Comparison of ENCODE assay signal across 16 mouse cellular contexts in the genomic region with DNA sequence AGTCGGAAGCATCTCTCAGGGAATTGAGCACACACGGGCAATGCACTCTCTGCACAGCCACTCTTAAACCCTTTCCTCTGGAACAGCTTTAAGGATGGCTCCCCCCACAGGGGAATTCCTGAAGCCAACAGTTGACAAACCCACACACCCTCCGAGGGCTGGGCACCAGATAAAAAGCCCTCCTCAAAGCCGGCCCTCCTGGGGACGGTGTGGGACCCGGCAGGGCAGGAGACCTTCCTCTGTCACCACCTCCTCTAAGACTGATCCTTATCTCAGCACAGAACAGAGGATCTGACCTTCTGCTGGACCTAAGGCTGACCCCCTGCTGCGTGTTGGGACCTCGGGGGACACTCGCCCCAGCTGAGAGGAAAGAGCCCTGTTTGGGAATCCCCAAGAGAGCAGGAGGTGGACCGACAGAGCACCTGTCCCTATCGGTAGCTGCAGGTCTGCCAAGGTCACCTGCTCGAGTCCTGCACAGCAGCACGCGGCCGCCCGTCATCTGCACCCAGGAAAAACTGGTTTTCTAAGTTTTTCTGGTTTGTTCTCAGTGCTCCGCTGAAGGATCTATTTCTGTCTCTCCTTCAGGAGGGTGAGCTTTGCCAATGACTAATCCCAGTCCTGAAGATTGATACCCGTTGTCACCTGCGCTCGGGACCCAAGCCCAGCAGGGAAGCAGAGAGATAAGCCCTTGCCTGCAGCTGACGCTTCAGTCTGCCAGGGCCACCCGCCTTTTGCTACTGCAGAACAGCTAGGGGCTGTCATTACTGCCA. TPM values are rescaled to one million over a fixed set of nuclear protein-coding genes. Genes with fewer than 3 reads are reported as not detected.
DNase-seq lines count a peak whose midpoint lies in the region; ATAC-seq and TF ChIP-seq lines count a peak whose summit lies in the region.
"Had no signal": no experiment of that assay in that cellular context is flagged by ENCODE, and none has a peak within 500 bp of the region (broad histone marks: within the 10 kb centered on the region; RNA-seq: fewer than 3 reads in every experiment).

Gene Tspear, plus strand, starts transcription at position 675 of the 770 bp plus-strand sequence.

- DNase-seq in kidney, adult 8-10 months, result no peak
- peak; percentile 60 for DNase-seq in intestine, embryonic 14.5 days (ENCODE audit: low spot score)
- DNase-seq in embryo, embryonic 10.5 days (ENCODE audit: low spot score), result no peak
- DNase-seq in retina, embryonic 14.5 days (ENCODE audit: low spot score), result no peak
- DNase-seq: cerebellum, adult 9-11 months; retina, postnatal 1 day; thymus, postnatal 25 days had no signal

- WGBS in kidney, embryonic 15.5 days, result 7% methylated on average over 22 of the region's 22 CpGs
- 4% methylated on average over 22 of the region's 22 CpGs for WGBS in embryonic facial prominence, embryonic 13.5 days
- 4% methylated on average over 22 of the region's 22 CpGs for WGBS in intestine, embryonic 14.5 days

- H3K4me1 ChIP-seq in kidney, embryonic 15.5 days, result peaks cover 15% of the 10 kb centered on the region
- H3K4me1 ChIP-seq in E14TG2a.4 (replicated peaks; ENCODE audit: low read depth, low read length), result peaks cover 47% of the 10 kb centered on the region
- H3K4me1 ChIP-seq in embryonic facial prominence, embryonic 13.5 days, result peaks cover 18% of the 10 kb centered on the region
- no peaks in the 10 kb centered on the region for H3K4me1 ChIP-seq in intestine, embryonic 14.5 days (replicated peaks; ENCODE audit: control insufficient read depth, insufficient read depth, low read length)

- no peak within 1 kb of the TSS for H3K27ac ChIP-seq in kidney, embryonic 15.5 days
- H3K27ac ChIP-seq in embryonic facial prominence, embryonic 13.5 days, result 0 out of 2 replicates have a peak within 1 kb of the TSS, but pooled peaks have one; percentile 7
- no peak within 1 kb of the TSS for H3K27ac ChIP-seq in intestine, embryonic 14.5 days (ENCODE audit: low read depth)
- H3K27ac ChIP-seq: left cerebral cortex, adult 2 months; midbrain, embryonic 15.5 days; neural tube, embryonic 12.5 days had no signal

- no peak within 1 kb of the TSS for H3K4me3 ChIP-seq in kidney, embryonic 15.5 days (replicated peaks)
- peak within 1 kb of the TSS; percentile 4; the same call in 1 of the 2 replicates for H3K4me3 ChIP-seq in E14TG2a.4 (replicated peaks; ENCODE audit: low read length)
- no peak within 1 kb of the TSS for H3K4me3 ChIP-seq in embryonic facial prominence, embryonic 13.5 days
- no peak within 1 kb of the TSS for H3K4me3 ChIP-seq in intestine, embryonic 14.5 days (ENCODE audit: low read depth, low read length)
- H3K4me3 ChIP-seq: left cerebral cortex, adult 2 months; midbrain, embryonic 15.5 days; neural tube, embryonic 12.5 days had no signal

- no peak within 1 kb of the TSS for H3K9ac ChIP-seq in kidney, embryonic 15.5 days
- H3K9ac ChIP-seq in embryonic facial prominence, embryonic 13.5 days, result no peak within 1 kb of the TSS
- H3K9ac ChIP-seq in intestine, embryonic 14.5 days (ENCODE audit: low read length), result no peak within 1 kb of the TSS
- H3K9ac ChIP-seq: midbrain, embryonic 15.5 days; neural tube, embryonic 12.5 days had no signal

- peak; percentile 18; the same call in 1 of the 2 replicates for ATAC-seq in kidney, embryonic 15.5 days (replicated peaks; ENCODE audit: low FRiP score)
- ATAC-seq in embryonic facial prominence, embryonic 13.5 days (ENCODE audit: insufficient number of reproducible peaks, insufficient read depth, low FRiP score, low TSS enrichment, low read depth), result no peak; the same call in 1 of the 2 replicates
- peak; percentile 78 for ATAC-seq in intestine, embryonic 14.5 days (replicated peaks; ENCODE audit: low FRiP score, low TSS enrichment, low read depth)
- ATAC-seq: inflammation-experienced regulatory T-cells, adult 6 months; midbrain, embryonic 15.5 days; Patski had no signal

- no peaks in the 10 kb centered on the region for H3K36me3 ChIP-seq in kidney, embryonic 15.5 days
- H3K36me3 ChIP-seq in E14TG2a.4 (ENCODE audit: insufficient read depth, low read length), result no peaks in the 10 kb centered on the region
- H3K36me3 ChIP-seq in embryonic facial prominence, embryonic 13.5 days, result no peaks in the 10 kb centered on the region
- no peaks in the 10 kb centered on the region for H3K36me3 ChIP-seq in intestine, embryonic 14.5 days (ENCODE audit: control insufficient read depth, insufficient read depth, low read length)
- H3K36me3 ChIP-seq: midbrain, embryonic 15.5 days; neural tube, embryonic 12.5 days had no signal

- peaks cover 65% of the 10 kb centered on the region for H3K27me3 ChIP-seq in kidney, embryonic 15.5 days
- H3K27me3 ChIP-seq in E14TG2a.4 (ENCODE audit: insufficient read depth, low read length), result peaks cover 41% of the 10 kb centered on the region
- peaks cover 67% of the 10 kb centered on the region for H3K27me3 ChIP-seq in embryonic facial prominence, embryonic 13.5 days
- peaks cover 36% of the 10 kb centered on the region for H3K27me3 ChIP-seq in intestine, embryonic 14.5 days (replicated peaks; ENCODE audit: control insufficient read depth, insufficient read depth, low read length)

- H3K4me2 ChIP-seq in kidney, embryonic 15.5 days, result no peak within 1 kb of the TSS
- H3K4me2 ChIP-seq in embryonic facial prominence, embryonic 13.5 days, result peak within 1 kb of the TSS; percentile 35
- H3K4me2 ChIP-seq in intestine, embryonic 14.5 days (ENCODE audit: low read length), result no peak within 1 kb of the TSS; the same call in 1 of the 2 replicates
- H3K4me2 ChIP-seq: liver, embryonic 11.5 days; midbrain, embryonic 15.5 days; neural tube, embryonic 12.5 days had no signal

- H3K9me3 ChIP-seq in kidney, embryonic 15.5 days (replicated peaks), result no peaks in the 10 kb centered on the region
- no peaks in the 10 kb centered on the region for H3K9me3 ChIP-seq in E14TG2a.4 (ENCODE audit: low read length)
- no peaks in the 10 kb centered on the region for H3K9me3 ChIP-seq in embryonic facial prominence, embryonic 13.5 days
- no peaks in the 10 kb centered on the region for H3K9me3 ChIP-seq in intestine, embryonic 14.5 days (ENCODE audit: control insufficient read depth, low read length)
- H3K9me3 ChIP-seq: midbrain, embryonic 15.5 days; neural tube, embryonic 12.5 days had no signal

- TF ChIP-seq CTCF in E14TG2a.4 (conservative IDR thresholded peaks at IDR 0.05; ENCODE audit: low read length), result no peak

RNA-seq across cellular contexts. Expression of gene Tspear, which starts in this region (rescaled TPM):
- polyA plus RNA-seq in kidney, embryonic 15.5 days (2015; fragmentation: Nextera tagmentation; extraction: Ambion mirVana), result 0.50 and 0.90 TPM in 2 replicates
- polyA plus RNA-seq in embryonic facial prominence, embryonic 13.5 days (2015; fragmentation: Nextera tagmentation; extraction: Ambion mirVana), result 1.3 and 2.2 TPM in 2 replicates
- 0.62 and 1.2 TPM in 2 replicates for polyA plus RNA-seq in intestine, embryonic 14.5 days (2014; fragmentation: Nextera tagmentation; extraction: Ambion mirVana)
- polyA plus RNA-seq: Patski had no signal

Comparison
In these comparisons a context has a peak if more than half of its experiments do, and no peak if none do; other contexts are left out.
1. Peak in ATAC-seq in kidney, embryonic 15.5 days; RNA of the gene not detected or under 1 TPM.